Mouse (Mus musculus) G1E-ER4 (cell line): Measurements from ENCODE around the gene Pdzd2. TPM values are rescaled to one million over a fixed set of nuclear protein-coding genes. Genes with fewer than 3 reads are reported as not detected.

Source experiments
- GATA1 ChIP-seq: IDR thresholded peaks from one replicate; pipeline ENCODE4 v1.8.0; 2012; ENCODE audit warnings: low read length, inconsistent platforms
- polyA plus RNA-seq: library from polyadenylated mRNA; stranded (reverse); fragments of >175 nt; gene quantifications from 2 replicates; pipeline ENCODE4 v1.2.3, GENCODE M21; 2012

Gene Pdzd2
- polyA plus RNA-seq, 1 experiment = 0.29 TPM

DNA sequence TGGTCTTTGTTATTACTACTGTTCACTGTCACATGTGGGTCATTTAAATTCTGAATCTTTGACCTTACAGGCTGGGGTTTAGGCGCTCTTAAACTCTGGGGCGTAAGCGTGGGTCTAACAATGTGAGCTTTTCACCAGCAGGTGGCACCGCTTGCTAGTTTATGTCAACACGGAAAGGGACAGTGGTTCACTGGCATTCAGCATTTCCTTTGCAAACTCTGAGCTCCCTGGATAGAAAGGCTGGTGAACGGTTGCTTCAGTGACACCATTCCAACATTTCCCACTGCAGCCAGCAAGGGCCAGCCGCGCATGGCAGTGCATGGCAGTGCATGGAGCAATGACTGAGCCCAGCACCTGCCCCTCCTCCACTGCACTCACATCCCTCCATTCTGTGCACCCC lies 368.5 kb downstream of the Pdzd2 start:
- no peak for TF ChIP-seq GATA1

DNA sequence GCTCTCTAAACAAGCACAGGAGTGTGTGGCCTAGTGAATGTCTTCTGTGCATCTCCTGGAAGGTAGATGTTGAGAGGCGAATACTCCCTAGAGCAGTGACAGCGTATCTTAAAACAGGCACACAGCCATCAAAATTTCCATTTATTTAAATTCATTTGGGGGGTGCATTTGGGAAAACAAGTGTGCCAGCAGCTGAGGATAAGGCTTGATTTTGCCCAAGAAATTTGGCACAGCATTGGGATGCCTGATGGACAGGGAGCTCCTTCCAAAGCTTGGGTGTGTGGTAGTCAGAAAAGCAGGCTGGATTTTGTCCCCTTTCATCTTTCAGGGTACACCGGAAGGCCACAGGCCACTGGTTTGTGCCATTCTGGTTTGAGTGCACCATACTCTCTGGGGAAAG lies 369.6 kb downstream of the Pdzd2 start:
- no peak for TF ChIP-seq GATA1

GRCm38 (mm10) chr15:12368850-12369249 lies 370.9 kb downstream of the Pdzd2 start:
- TF ChIP-seq GATA1 = no peak

GRCm38 (mm10) chr15:12368357-12368756 lies 371.4 kb downstream of the Pdzd2 start:
- no peak for TF ChIP-seq GATA1

GRCm38 (mm10) chr15:12367306-12368080 lies 372.2 kb downstream of the Pdzd2 start:
- peak; percentile 98 for TF ChIP-seq GATA1

- TF ChIP-seq GATA1 = no peak
Measured at GRCm38 (mm10) chr15:12366072-12366469, 373.7 kb downstream of the Pdzd2 start.

DNA sequence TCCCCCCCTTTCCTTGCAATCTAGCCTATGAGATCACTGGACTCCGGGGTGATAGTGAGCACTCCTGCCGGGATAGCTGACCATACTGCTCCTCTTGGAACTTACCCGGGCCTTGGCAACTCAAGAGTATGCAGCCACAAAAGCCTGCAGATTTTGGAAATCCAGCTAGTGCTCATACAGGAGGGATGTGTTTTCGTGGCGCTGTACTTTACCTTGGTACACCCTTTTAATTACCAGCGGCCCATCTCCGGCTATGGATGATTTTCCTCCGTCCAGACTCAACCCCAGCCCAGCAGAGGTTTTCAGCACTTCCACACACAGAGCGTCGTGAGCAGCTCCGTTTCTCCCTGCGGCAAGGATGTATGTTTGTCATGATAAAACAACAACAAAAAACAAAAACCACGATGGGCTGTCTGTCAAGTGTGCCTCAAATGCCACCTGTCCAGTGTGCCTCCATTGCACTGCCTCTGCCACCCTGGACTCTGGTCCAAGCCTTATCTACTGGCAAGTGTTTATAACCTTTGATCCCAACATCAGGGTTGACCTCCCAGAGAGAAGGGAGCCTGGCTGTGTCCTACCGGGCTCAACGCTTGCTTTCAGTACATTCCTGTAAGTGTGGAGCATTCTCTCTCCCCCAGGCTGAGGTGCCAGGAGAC lies 374.2 kb downstream of the Pdzd2 start:
- TF ChIP-seq GATA1 = no peak

DNA sequence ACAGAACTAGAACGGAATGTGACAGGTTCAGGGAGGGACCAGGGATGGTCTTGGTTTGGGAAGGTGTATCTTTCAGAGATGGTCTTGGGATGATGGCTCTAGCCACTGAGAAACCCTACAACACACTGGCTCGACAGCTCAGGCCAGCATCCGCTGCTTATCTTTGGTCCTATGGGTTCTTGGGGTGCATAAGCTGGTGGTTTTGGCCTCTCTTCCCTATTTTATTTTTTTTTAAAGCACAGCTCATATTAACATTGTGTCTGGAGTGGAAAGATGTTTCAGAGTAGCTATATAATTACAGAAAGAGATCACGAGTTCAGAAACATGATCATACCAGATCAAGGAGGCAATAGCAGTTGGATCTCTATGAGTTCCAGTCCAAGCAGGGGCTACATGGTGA lies 375.6 kb downstream of the Pdzd2 start:
- TF ChIP-seq GATA1 = no peak

DNA sequence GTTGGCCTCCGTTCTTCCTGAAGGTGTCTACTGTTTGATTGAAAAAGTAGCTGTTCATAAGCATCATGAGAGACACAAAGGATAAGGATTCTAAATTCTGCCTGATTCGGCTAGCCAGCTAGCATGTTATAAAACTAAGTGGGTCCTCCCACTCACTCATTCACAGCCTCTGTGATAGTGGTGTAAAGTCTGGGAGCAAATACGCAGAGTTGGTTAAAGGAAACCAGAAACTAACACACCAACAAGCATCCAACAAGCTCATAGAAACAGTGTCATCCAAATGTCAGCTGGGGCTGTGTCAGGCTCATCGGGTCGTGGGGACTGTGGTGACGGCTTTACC lies 377.1 kb downstream of the Pdzd2 start:
- no peak for TF ChIP-seq GATA1

- no peak for TF ChIP-seq GATA1
Measured at GRCm38 (mm10) chr15:12362001-12362700, 377.6 kb downstream of the Pdzd2 start.

- no peak for TF ChIP-seq GATA1
Measured at GRCm38 (mm10) chr15:12360519-12361212, 379.1 kb downstream of the Pdzd2 start.

DNA sequence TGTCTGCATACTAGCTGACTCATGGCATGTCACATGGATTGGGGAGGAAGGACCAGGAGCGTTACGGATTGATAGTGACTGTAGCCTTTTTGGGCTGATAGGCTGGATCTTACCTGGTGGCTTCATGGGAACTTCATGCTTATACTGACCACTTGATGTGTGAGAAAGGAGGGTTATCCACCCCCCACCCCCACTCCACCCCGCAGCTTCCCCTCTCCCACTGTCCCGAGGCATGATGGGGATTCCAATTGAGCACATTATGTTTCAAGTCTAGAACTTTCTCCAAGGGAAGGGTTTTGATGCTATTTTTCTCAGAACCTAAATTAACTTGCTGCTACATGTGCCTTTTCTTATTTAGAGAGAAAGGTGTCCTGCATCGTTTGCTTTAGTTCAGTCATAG lies 381.3 kb downstream of the Pdzd2 start:
- no peak for TF ChIP-seq GATA1

DNA sequence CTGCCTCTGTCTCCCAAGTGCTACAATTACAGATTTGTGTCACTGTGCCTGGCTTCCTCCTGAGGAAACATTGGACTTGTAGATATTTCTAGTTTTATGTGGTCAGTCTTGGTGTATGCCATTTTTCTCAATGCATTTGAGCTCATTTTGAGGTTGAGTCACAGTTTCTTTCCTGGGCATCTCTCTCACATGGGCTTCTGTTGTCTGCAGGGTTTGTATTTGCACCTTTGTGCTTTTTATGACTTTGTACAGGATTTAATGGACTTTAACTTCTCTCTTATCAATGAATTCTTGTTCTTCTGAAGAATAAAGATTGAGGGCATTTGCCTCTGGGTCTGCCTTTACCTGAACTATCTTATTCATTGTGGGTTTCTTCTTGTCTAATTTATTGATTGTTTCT lies 382.3 kb downstream of the Pdzd2 start:
- TF ChIP-seq GATA1 = no peak

DNA sequence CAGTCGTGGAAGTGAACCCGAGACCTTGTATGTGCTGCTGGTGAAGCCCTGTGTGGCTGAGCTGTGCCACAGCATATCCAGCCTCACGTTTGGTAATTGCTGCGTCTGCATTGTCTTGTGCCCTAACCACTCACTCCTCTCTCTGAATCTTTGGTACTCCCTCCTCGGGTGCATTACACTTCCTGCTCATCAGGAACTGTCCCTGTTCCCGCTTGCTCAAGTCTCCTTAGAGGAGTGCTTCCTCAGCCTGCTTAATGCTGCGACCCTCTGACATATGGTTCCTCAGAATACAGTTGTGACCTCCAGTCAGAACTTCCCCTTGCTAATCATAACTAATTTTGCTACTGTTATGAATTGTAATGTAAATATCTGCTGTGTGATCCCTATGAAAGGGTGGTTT lies 383.8 kb downstream of the Pdzd2 start:
- TF ChIP-seq GATA1 = no peak

GRCm38 (mm10) chr15:12355261-12355660 lies 384.5 kb downstream of the Pdzd2 start:
- no peak for TF ChIP-seq GATA1

DNA sequence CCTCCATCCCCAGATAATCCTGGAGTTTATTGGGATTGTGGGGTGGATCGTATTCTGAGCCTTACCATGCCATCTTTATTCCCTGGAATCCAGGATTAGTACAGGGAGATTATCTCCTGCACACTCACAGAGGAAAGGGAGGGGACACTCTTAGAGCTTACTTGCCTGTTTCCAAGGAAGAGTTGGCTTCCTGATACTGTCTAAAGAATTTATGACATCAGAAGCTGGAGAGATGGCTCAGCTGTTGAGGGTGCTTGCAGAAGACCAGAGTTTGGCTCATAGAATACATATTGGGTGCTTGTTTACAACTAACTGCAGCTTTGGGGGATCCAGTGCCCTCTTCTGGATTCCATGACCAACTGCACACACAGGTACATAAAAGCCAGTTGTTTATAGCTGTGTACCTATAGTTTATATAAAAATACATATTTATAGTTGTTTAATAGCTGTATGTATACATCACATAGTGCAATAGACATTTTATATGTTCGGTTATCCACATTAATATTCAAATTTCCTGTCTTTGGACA lies 385.4 kb downstream of the Pdzd2 start:
- no peak for TF ChIP-seq GATA1
